Mouse (Mus musculus): Measurements from ENCODE around the gene Lrg1. TPM values are rescaled to one million over a fixed set of nuclear protein-coding genes. Genes with fewer than 3 reads are reported as not detected.

The Lrg1 gene
- polyA plus RNA-seq, 1 experiment, result not detected

GRCm38 (mm10) chr17:56149897-56150296 lies 28.1 kb upstream of the Lrg1 start:
- TF ChIP-seq POLR2A (IDR thresholded peaks at IDR 0.05; ENCODE audit: borderline replicate concordance, low read depth, low read length) (no peak), CTCF (IDR thresholded peaks at IDR 0.05; ENCODE audit: low read depth, low read length) (no peak)
- Histone ChIP-seq H3K4me3 (ENCODE audit: insufficient read depth, low read length) (no peak overlapping the region), H3K4me1 (ENCODE audit: control insufficient read depth, insufficient read depth, low read length) (peaks cover 7% of the 10 kb centered on the region), H3K27ac (ENCODE audit: insufficient read depth, low read depth, low read length) (no peak overlapping the region)

- no peak for TF ChIP-seq CTCF (IDR thresholded peaks at IDR 0.05; ENCODE audit: low read depth, low read length)
- no peak for TF ChIP-seq POLR2A (IDR thresholded peaks at IDR 0.05; ENCODE audit: borderline replicate concordance, low read depth, low read length)
- peaks cover 6% of the 10 kb centered on the region for H3K4me1 ChIP-seq (ENCODE audit: control insufficient read depth, insufficient read depth, low read length)
- H3K4me3 ChIP-seq (ENCODE audit: insufficient read depth, low read length), result no peak overlapping the region
- no peak overlapping the region for H3K27ac ChIP-seq (ENCODE audit: insufficient read depth, low read depth, low read length)
These were observed 27.2 kb upstream of the Lrg1 start for GRCm38 (mm10) chr17:56148790-56149618.

- TF ChIP-seq CTCF (IDR thresholded peaks at IDR 0.05; ENCODE audit: low read depth, low read length) (no peak), POLR2A (IDR thresholded peaks at IDR 0.05; ENCODE audit: borderline replicate concordance, low read depth, low read length) (no peak)
- no peak overlapping the region for H3K27ac ChIP-seq (ENCODE audit: insufficient read depth, low read depth, low read length)
- H3K4me3 ChIP-seq (ENCODE audit: insufficient read depth, low read length), result no peak overlapping the region
- peaks cover under 1% of the 10 kb centered on the region; the same call in 1 of the 2 replicates for H3K4me1 ChIP-seq (ENCODE audit: control insufficient read depth, insufficient read depth, low read length)
These were observed 26.5 kb upstream of the Lrg1 start for GRCm38 (mm10) chr17:56148280-56148679.

GRCm38 (mm10) chr17:56147420-56147819 lies 25.6 kb upstream of the Lrg1 start:
- H3K4me3 ChIP-seq (ENCODE audit: insufficient read depth, low read length), result no peak overlapping the region
- TF ChIP-seq CTCF (IDR thresholded peaks at IDR 0.05; ENCODE audit: low read depth, low read length) (no peak), POLR2A (IDR thresholded peaks at IDR 0.05; ENCODE audit: borderline replicate concordance, low read depth, low read length) (no peak)
- H3K27ac ChIP-seq (ENCODE audit: insufficient read depth, low read depth, low read length), result no peak overlapping the region
- H3K4me1 ChIP-seq (ENCODE audit: control insufficient read depth, insufficient read depth, low read length), result no peaks in the 10 kb centered on the region

GRCm38 (mm10) chr17:56146131-56146530 lies 24.3 kb upstream of the Lrg1 start:
- Histone ChIP-seq H3K4me1 (ENCODE audit: control insufficient read depth, insufficient read depth, low read length) (no peaks in the 10 kb centered on the region), H3K27ac (ENCODE audit: insufficient read depth, low read depth, low read length) (no peak overlapping the region), H3K4me3 (ENCODE audit: insufficient read depth, low read length) (no peak overlapping the region)
- TF ChIP-seq CTCF (IDR thresholded peaks at IDR 0.05; ENCODE audit: low read depth, low read length) (no peak), POLR2A (IDR thresholded peaks at IDR 0.05; ENCODE audit: borderline replicate concordance, low read depth, low read length) (no peak)

GRCm38 (mm10) chr17:56144546-56144945 lies 22.7 kb upstream of the Lrg1 start:
- no peaks in the 10 kb centered on the region for H3K4me1 ChIP-seq (ENCODE audit: control insufficient read depth, insufficient read depth, low read length)
- TF ChIP-seq CTCF (IDR thresholded peaks at IDR 0.05; ENCODE audit: low read depth, low read length), result no peak
- TF ChIP-seq POLR2A (IDR thresholded peaks at IDR 0.05; ENCODE audit: borderline replicate concordance, low read depth, low read length), result no peak

GRCm38 (mm10) chr17:56141702-56142605 lies 20.2 kb upstream of the Lrg1 start:
- Histone ChIP-seq H3K4me3 (ENCODE audit: insufficient read depth, low read length) (no peak overlapping the region), H3K4me1 (ENCODE audit: control insufficient read depth, insufficient read depth, low read length) (no peaks in the 10 kb centered on the region), H3K27ac (ENCODE audit: insufficient read depth, low read depth, low read length) (no peak overlapping the region)
- TF ChIP-seq POLR2A (IDR thresholded peaks at IDR 0.05; ENCODE audit: borderline replicate concordance, low read depth, low read length) (no peak), CTCF (IDR thresholded peaks at IDR 0.05; ENCODE audit: low read depth, low read length) (no peak)

More at GRCm38 (mm10) chr17:56144546-56144945, 22.7 kb upstream of the Lrg1 start:
- no peak overlapping the region for H3K27ac ChIP-seq (ENCODE audit: insufficient read depth, low read depth, low read length)
- H3K4me3 ChIP-seq (ENCODE audit: insufficient read depth, low read length), result no peak overlapping the region

- Histone ChIP-seq H3K4me3 (ENCODE audit: insufficient read depth, low read length) (peak within 1 kb of the TSS; percentile 55), H3K27ac (ENCODE audit: insufficient read depth, low read depth, low read length) (no peak within 1 kb of the TSS), H3K4me1 (ENCODE audit: control insufficient read depth, insufficient read depth, low read length) (0 out of 2 replicates have a peak, but pooled peaks cover 2% of the 10 kb centered on the region)
- no peak for TF ChIP-seq POLR2A (IDR thresholded peaks at IDR 0.05; ENCODE audit: borderline replicate concordance, low read depth, low read length)
- TF ChIP-seq CTCF (IDR thresholded peaks at IDR 0.05; ENCODE audit: low read depth, low read length), result no peak
These were observed 18.2 kb upstream of the Lrg1 start, which contains the start of gene Sema6b for GRCm38 (mm10) chr17:56139858-56140595. Gene Sema6b (minus strand): TSS chr17:56140343.

GRCm38 (mm10) chr17:56139355-56139754 lies 17.6 kb upstream of the Lrg1 start:
- Histone ChIP-seq H3K27ac (ENCODE audit: insufficient read depth, low read depth, low read length) (no peak overlapping the region), H3K4me1 (ENCODE audit: control insufficient read depth, insufficient read depth, low read length) (0 out of 2 replicates have a peak, but pooled peaks cover 2% of the 10 kb centered on the region), H3K4me3 (ENCODE audit: insufficient read depth, low read length) (peak overlapping the region; percentile 55)
- TF ChIP-seq POLR2A (IDR thresholded peaks at IDR 0.05; ENCODE audit: borderline replicate concordance, low read depth, low read length) (no peak), CTCF (IDR thresholded peaks at IDR 0.05; ENCODE audit: low read depth, low read length) (no peak)

Data from bone marrow macrophage, adult 2 months (primary cell).